Mouse (Mus musculus): ENCODE data around the gene Vmn1r89.

The Vmn1r89 gene

GRCm38 (mm10) chr7:13212720-13213119 is at the start of gene Vmn1r89:
Vmn1r89 (plus strand) TSS chr7:13213020.
- no peaks in the 10 kb centered on the region for H3K4me1 ChIP-seq (replicated peaks; ENCODE audit: low read depth, low read length)
- no peaks in the 10 kb centered on the region for H3K36me3 ChIP-seq (ENCODE audit: insufficient read depth, low read length)
- no peaks in the 10 kb centered on the region for H3K27me3 ChIP-seq (ENCODE audit: insufficient read depth, low read length)
- no peak within 1 kb of the TSS for H3K4me3 ChIP-seq (replicated peaks; ENCODE audit: low read length)
- TF ChIP-seq POU5F1 (IDR thresholded peaks at IDR 0.05; ENCODE audit: borderline replicate concordance, low read length) (no peak), NANOG (IDR thresholded peaks at IDR 0.05; ENCODE audit: borderline replicate concordance, low read length) (no peak), CTCF (conservative IDR thresholded peaks at IDR 0.05; ENCODE audit: low read length) (no peak)
- H3K9me3 ChIP-seq (ENCODE audit: low read length) = peaks cover 12% of the 10 kb centered on the region

GRCm38 (mm10) chr7:13260746-13261700 is 48.2 kb downstream of the Vmn1r89 start:
- Histone ChIP-seq H3K4me3 (replicated peaks; ENCODE audit: low read length) (peak overlapping the region; percentile 73), H3K9me3 (ENCODE audit: low read length) (no peaks in the 10 kb centered on the region), H3K4me1 (replicated peaks; ENCODE audit: low read depth, low read length) (peaks cover 15% of the 10 kb centered on the region), H3K27me3 (ENCODE audit: insufficient read depth, low read length) (peaks cover 32% of the 10 kb centered on the region), H3K36me3 (ENCODE audit: insufficient read depth, low read length) (no peaks in the 10 kb centered on the region)
- TF ChIP-seq NANOG (IDR thresholded peaks at IDR 0.05; ENCODE audit: borderline replicate concordance, low read length) (no peak), POU5F1 (IDR thresholded peaks at IDR 0.05; ENCODE audit: borderline replicate concordance, low read length) (no peak), CTCF (conservative IDR thresholded peaks at IDR 0.05; ENCODE audit: low read length) (no peak)

GRCm38 (mm10) chr7:13263851-13264250 is 51.0 kb downstream of the Vmn1r89 start:
- Histone ChIP-seq H3K4me1 (replicated peaks; ENCODE audit: low read depth, low read length) (peaks cover 15% of the 10 kb centered on the region), H3K27me3 (ENCODE audit: insufficient read depth, low read length) (peaks cover 32% of the 10 kb centered on the region), H3K9me3 (ENCODE audit: low read length) (no peaks in the 10 kb centered on the region), H3K36me3 (ENCODE audit: insufficient read depth, low read length) (no peaks in the 10 kb centered on the region), H3K4me3 (replicated peaks; ENCODE audit: low read length) (no peak overlapping the region)
- no peak for TF ChIP-seq POU5F1 (IDR thresholded peaks at IDR 0.05; ENCODE audit: borderline replicate concordance, low read length)
- no peak for TF ChIP-seq NANOG (IDR thresholded peaks at IDR 0.05; ENCODE audit: borderline replicate concordance, low read length)
- TF ChIP-seq CTCF (conservative IDR thresholded peaks at IDR 0.05; ENCODE audit: low read length) = no peak

- TF ChIP-seq POU5F1 (IDR thresholded peaks at IDR 0.05; ENCODE audit: borderline replicate concordance, low read length) (no peak), NANOG (IDR thresholded peaks at IDR 0.05; ENCODE audit: borderline replicate concordance, low read length) (no peak), CTCF (conservative IDR thresholded peaks at IDR 0.05; ENCODE audit: low read length) (no peak)
Observed at GRCm38 (mm10) chr7:13264396-13264795, 51.6 kb downstream of the Vmn1r89 start.

GRCm38 (mm10) chr7:13268749-13269260 is 56.0 kb downstream of the Vmn1r89 start:
- Histone ChIP-seq H3K36me3 (ENCODE audit: insufficient read depth, low read length) (no peaks in the 10 kb centered on the region), H3K9me3 (ENCODE audit: low read length) (no peaks in the 10 kb centered on the region), H3K4me3 (replicated peaks; ENCODE audit: low read length) (peak overlapping the region; percentile 59; the same call in 1 of the 2 replicates), H3K27me3 (ENCODE audit: insufficient read depth, low read length) (no peaks in the 10 kb centered on the region), H3K4me1 (replicated peaks; ENCODE audit: low read depth, low read length) (peaks cover 7% of the 10 kb centered on the region)
- TF ChIP-seq NANOG (IDR thresholded peaks at IDR 0.05; ENCODE audit: borderline replicate concordance, low read length) = no peak

More at GRCm38 (mm10) chr7:13264396-13264795, 51.6 kb downstream of the Vmn1r89 start:
- Histone ChIP-seq H3K9me3 (ENCODE audit: low read length) (no peaks in the 10 kb centered on the region), H3K27me3 (ENCODE audit: insufficient read depth, low read length) (peaks cover 28% of the 10 kb centered on the region), H3K4me3 (replicated peaks; ENCODE audit: low read length) (no peak overlapping the region), H3K36me3 (ENCODE audit: insufficient read depth, low read length) (no peaks in the 10 kb centered on the region), H3K4me1 (replicated peaks; ENCODE audit: low read depth, low read length) (peaks cover 19% of the 10 kb centered on the region)

- Histone ChIP-seq H3K4me3 (replicated peaks; ENCODE audit: low read length) (peak overlapping the region; percentile 59), H3K27me3 (ENCODE audit: insufficient read depth, low read length) (no peaks in the 10 kb centered on the region), H3K9me3 (ENCODE audit: low read length) (no peaks in the 10 kb centered on the region), H3K36me3 (ENCODE audit: insufficient read depth, low read length) (no peaks in the 10 kb centered on the region), H3K4me1 (replicated peaks; ENCODE audit: low read depth, low read length) (peaks cover 7% of the 10 kb centered on the region)
- TF ChIP-seq CTCF (conservative IDR thresholded peaks at IDR 0.05; ENCODE audit: low read length) = no peak
- TF ChIP-seq NANOG (IDR thresholded peaks at IDR 0.05; ENCODE audit: borderline replicate concordance, low read length) = no peak
- TF ChIP-seq POU5F1 (IDR thresholded peaks at IDR 0.05; ENCODE audit: borderline replicate concordance, low read length) = no peak
Observed at GRCm38 (mm10) chr7:13269394-13269793, 56.6 kb downstream of the Vmn1r89 start.
